ENCODE assay signal across 9 mouse cellular contexts in genomic region chr2:150839686-150840471, GRCm38 (mm10). TPM values are rescaled to one million over a fixed set of nuclear protein-coding genes. Genes with fewer than 3 reads are reported as not detected.
DNase-seq lines count a peak whose midpoint lies in the region; ATAC-seq and TF ChIP-seq lines count a peak whose summit lies in the region.
"Had no signal": no experiment of that assay in that cellular context is flagged by ENCODE, and none has a peak within 500 bp of the region (broad histone marks: within the 10 kb centered on the region; RNA-seq: fewer than 3 reads in every experiment).

No protein-coding gene starts in this region.

- no peaks in the 10 kb centered on the region for H3K27me3 ChIP-seq in liver, postnatal 0 days (ENCODE audit: insufficient read depth, low read length)

- WGBS in liver, postnatal 0 days (ENCODE audit: insufficient replicate concordance), result 71% methylated on average over 12 of the region's 12 CpGs

- TF ChIP-seq EP300 in liver, postnatal 0 days (IDR thresholded peaks at IDR 0.05; ENCODE audit: low read depth), result no peak

- H3K9me3 ChIP-seq in liver, postnatal 0 days (ENCODE audit: low read length), result no peaks in the 10 kb centered on the region

- no peak overlapping the region for H3K4me2 ChIP-seq in liver, postnatal 0 days (ENCODE audit: low read depth, low read length)

- ATAC-seq in liver, postnatal 0 days, result peak; percentile 70

- peak overlapping the region; percentile 63 for H3K27ac ChIP-seq in left cerebral cortex, adult 2 months
- H3K27ac ChIP-seq in liver, postnatal 0 days (ENCODE audit: low read depth), result no peak overlapping the region

- H3K4me3 ChIP-seq in left cerebral cortex, adult 2 months, result no peak overlapping the region
- H3K4me3 ChIP-seq in liver, postnatal 0 days (ENCODE audit: low read depth, low read length), result no peak overlapping the region
- H3K4me3 ChIP-seq: erythroblast, embryonic 14.5 days had no signal

- no peak overlapping the region for H3K9ac ChIP-seq in liver, postnatal 0 days (replicated peaks)

- no peak for TF ChIP-seq CTCF in left cerebral cortex, adult 2 months (IDR thresholded peaks at IDR 0.05)
- no peak for TF ChIP-seq CTCF in liver, postnatal 0 days (IDR thresholded peaks at IDR 0.05; ENCODE audit: low read depth)

- peak; percentile 41 for DNase-seq in cerebellum, adult 9-11 months
- no peak for DNase-seq in cerebellum, adult 11-12 months
- peak in 1 of 2 experiments; percentile 44 for DNase-seq in left cerebral cortex, adult 2 months (ENCODE audit: extremely low spot score in 1 of 2, low spot score in 2 of 2)
- DNase-seq in left cerebral cortex, postnatal 14 days (ENCODE audit: low spot score in 2 of 2), result no peak
- DNase-seq in adipocyte (ENCODE audit: low spot score), result peak; percentile 60
- DNase-seq in liver, postnatal 0 days, result no peak
- no peak for DNase-seq in c-Kit-positive CD71-positive TER-119-positive erythroid progenitor cells, embryonic 14.5 days (ENCODE audit: low spot score)
- no peak for DNase-seq in kidney, adult 11 months

- intact Hi-C loops in left cerebral cortex, adult 2 months (cut with DNase I), result loop anchor here (5.0 kb wide), 1 partner anchor 157 kb away; no protein-coding TSS in a partner anchor
- intact Hi-C loops in left cerebral cortex, postnatal 14 days (cut with DNase I), result loop anchor here (5.0 kb wide), 1 partner anchor 62 kb away; the partner anchor contains the start of gene Abhd12

- no peaks in the 10 kb centered on the region for H3K36me3 ChIP-seq in liver, postnatal 0 days (replicated peaks; ENCODE audit: insufficient read depth, low read length)

- no peaks in the 10 kb centered on the region for H3K4me1 ChIP-seq in liver, postnatal 0 days (ENCODE audit: insufficient read depth)

RNA-seq across cellular contexts. Expression of gene Pygb, which starts 53.3 kb away (rescaled TPM):
- 100 to 1,000 TPM; 126 to 127 TPM for total RNA-seq in left cerebral cortex, adult 2 months (2021)
- total RNA-seq in left cerebral cortex, postnatal 14 days (2021), result 100 to 1,000 TPM; 120 to 124 TPM
- 13.6 and 15.3 TPM in 2 replicates for polyA plus RNA-seq in liver, postnatal 0 days (2015; fragmentation: Nextera tagmentation; extraction: Ambion mirVana)

Comparison
In these comparisons a context has a peak if more than half of its experiments do, and no peak if none do; other contexts are left out.
1. DNase-seq: peak in cerebellum, adult 9-11 months (single experiment) and adipocyte (single experiment); none in cerebellum, adult 11-12 months (single experiment), left cerebral cortex, postnatal 14 days (0 of 2), liver, postnatal 0 days (single experiment), c-Kit-positive CD71-positive TER-119-positive erythroid progenitor cells, embryonic 14.5 days (single experiment) and kidney, adult 11 months (single experiment).